Mouse (Mus musculus) neural tube, embryonic 15.5 days (tissue): ENCODE measurements around the gene Sema4f. TPM values are rescaled to one million over a fixed set of nuclear protein-coding genes. Genes with fewer than 3 reads are reported as not detected.
A peak's percentile ranks its signal among the peaks of the same experiment; 100 is the strongest.

ENCODE experiments used
- ATAC-seq: fragments of 200-750 bp; cut with Nextera tagmentation; 2 replicates; pipeline ENCODE4 v1.8.0; 2017; ENCODE audit warnings: mild to moderate bottlenecking, moderate TSS enrichment, moderate library complexity; ENCODE audit not compliant: low FRiP score
- H3K27ac ChIP-seq: fragments of 300-500 bp; sonication (generic); replicated peaks from 2 replicates; pipeline ENCODE4 v1.5.1; 2015; ENCODE audit warnings: mild to moderate bottlenecking, inconsistent platforms
- H3K27me3 ChIP-seq: fragments of 300-500 bp; sonication (generic); replicated peaks from 2 replicates; pipeline ENCODE4 v1.6.1; 2015; ENCODE audit warnings: inconsistent platforms
- H3K36me3 ChIP-seq: fragments of 300-500 bp; sonication (generic); 2 replicates; pipeline ENCODE4 v1.6.1; 2015; ENCODE audit warnings: inconsistent platforms
- H3K4me1 ChIP-seq: fragments of 300-500 bp; sonication (generic); 2 replicates; pipeline ENCODE4 v1.6.1; 2015; ENCODE audit warnings: inconsistent platforms
- H3K4me2 ChIP-seq: fragments of 300-500 bp; sonication (generic); 2 replicates; pipeline ENCODE4 v1.6.1; 2015; ENCODE audit warnings: inconsistent platforms, mild to moderate bottlenecking, moderate library complexity
- H3K4me3 ChIP-seq: fragments of 300-500 bp; sonication (generic); replicated peaks from 2 replicates; pipeline ENCODE4 v1.5.1; 2015; ENCODE audit warnings: mild to moderate bottlenecking, inconsistent platforms
- H3K9ac ChIP-seq: fragments of 300-500 bp; sonication (generic); replicated peaks from 2 replicates; pipeline ENCODE4 v1.6.1; 2015; ENCODE audit warnings: mild to moderate bottlenecking, inconsistent platforms
- H3K9me3 ChIP-seq: fragments of 300-500 bp; sonication (generic); replicated peaks from 2 replicates; pipeline ENCODE4 v1.6.1; 2016; ENCODE audit warnings: inconsistent platforms
- WGBS: fragments of 180-500 bp; shearing (Covaris S2); methylation state at CpG from one replicate; pipeline ENCODE4 v1.1.7; 2015; ENCODE audit warnings: mixed read lengths; 5-methylcytosine and 5-hydroxymethylcytosine counted together
- polyA plus RNA-seq: library from polyadenylated mRNA; unstranded; fragments of >200 nt; fragmentation: Nextera tagmentation; extraction: Ambion mirVana; gene quantifications from 2 replicates; pipeline ENCODE4 v1.2.1, GENCODE M21; 2015

The Sema4f gene
- polyA plus RNA-seq, 1 experiment from 2014 or later = 26.1 TPM

GRCm38 (mm10) chr6:82911303-82911702 lies 28.3 kb downstream of the Sema4f start:
- ATAC-seq = no peak
- no peak overlapping the region for H3K9ac ChIP-seq
- H3K27me3 ChIP-seq = no peaks in the 10 kb centered on the region
- no peak overlapping the region for H3K4me2 ChIP-seq
- WGBS = 88% methylated on average over 5 of the region's 5 CpGs
- H3K27ac ChIP-seq = no peak overlapping the region
- H3K4me1 ChIP-seq = no peaks in the 10 kb centered on the region
- H3K4me3 ChIP-seq = no peak overlapping the region
- H3K36me3 ChIP-seq = peaks cover 17% of the 10 kb centered on the region
- H3K9me3 ChIP-seq = no peaks in the 10 kb centered on the region

- H3K36me3 ChIP-seq = peaks cover 17% of the 10 kb centered on the region
- H3K9ac ChIP-seq = no peak overlapping the region
- no peaks in the 10 kb centered on the region for H3K4me1 ChIP-seq
- H3K4me3 ChIP-seq = no peak overlapping the region
- H3K4me2 ChIP-seq = no peak overlapping the region
- peak; percentile 39; the same call in 1 of the 2 replicates for ATAC-seq
- H3K27me3 ChIP-seq = no peaks in the 10 kb centered on the region
- WGBS = 69% methylated on average over 14 of the region's 14 CpGs
- H3K27ac ChIP-seq = no peak overlapping the region
- no peaks in the 10 kb centered on the region for H3K9me3 ChIP-seq
Observed at GRCm38 (mm10) chr6:82909136-82909855, 30.3 kb downstream of the Sema4f start.

DNA sequence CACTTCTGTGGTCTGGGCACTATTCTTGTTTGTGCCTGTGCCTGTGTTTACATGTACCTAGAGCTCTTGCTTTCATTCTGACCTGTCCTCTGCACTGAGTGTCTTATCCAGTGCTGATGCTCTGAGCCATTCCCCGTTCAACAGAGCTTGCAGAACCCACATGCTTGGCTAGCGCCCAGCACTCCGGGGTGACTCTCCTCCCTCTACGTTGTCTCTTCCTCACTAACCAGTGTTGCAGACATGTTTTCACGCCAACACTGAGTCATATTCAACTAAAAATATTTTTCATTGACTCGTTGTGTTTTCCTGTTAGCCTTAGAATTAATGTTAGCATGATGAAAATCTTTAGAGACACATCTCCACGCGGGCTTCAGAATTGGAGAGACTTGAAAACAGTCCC lies 31.5 kb downstream of the Sema4f start:
- no peaks in the 10 kb centered on the region for H3K27me3 ChIP-seq

DNA sequence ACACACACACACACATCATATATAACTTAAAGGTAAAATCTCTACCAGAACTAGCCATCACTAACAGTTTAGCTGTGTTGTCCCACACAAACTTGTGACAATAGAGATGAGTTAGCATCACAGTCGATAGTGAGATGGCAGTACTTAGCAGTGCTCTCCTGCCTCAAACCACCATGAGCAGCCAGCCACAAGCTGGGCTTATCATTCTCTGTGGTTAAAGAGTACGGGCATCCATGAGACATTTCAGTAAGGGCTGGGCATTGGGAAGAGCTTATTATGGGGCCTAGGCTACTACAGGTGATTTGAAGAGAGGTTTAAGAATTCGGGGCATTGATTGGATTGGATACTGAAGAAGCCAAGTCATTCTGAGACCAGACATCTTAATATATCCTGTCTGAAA lies 32.6 kb downstream of the Sema4f start:
- no peaks in the 10 kb centered on the region for H3K27me3 ChIP-seq
- H3K36me3 ChIP-seq = 0 out of 2 replicates have a peak, but pooled peaks cover 2% of the 10 kb centered on the region
- no peak overlapping the region for H3K4me2 ChIP-seq
- WGBS = 92% methylated on average over 3 of the region's 3 CpGs
- no peak overlapping the region for H3K4me3 ChIP-seq
- no peaks in the 10 kb centered on the region for H3K9me3 ChIP-seq
- no peak for ATAC-seq
- no peaks in the 10 kb centered on the region for H3K4me1 ChIP-seq
- no peak overlapping the region for H3K9ac ChIP-seq
- H3K27ac ChIP-seq = no peak overlapping the region

More for the DNA sequence above, 31.5 kb downstream of the Sema4f start:
- no peak for ATAC-seq
- Histone ChIP-seq H3K4me2 (no peak overlapping the region), H3K9ac (no peak overlapping the region), H3K36me3 (peaks cover 6% of the 10 kb centered on the region; the same call in 1 of the 2 replicates), H3K9me3 (no peaks in the 10 kb centered on the region), H3K27ac (no peak overlapping the region), H3K4me3 (no peak overlapping the region), H3K4me1 (no peaks in the 10 kb centered on the region)
- 80% methylated on average over 8 of the region's 8 CpGs for WGBS

GRCm38 (mm10) chr6:82902559-82902958 lies 37.0 kb downstream of the Sema4f start:
- ATAC-seq = no peak
- no peak overlapping the region for H3K9ac ChIP-seq
- no peak overlapping the region for H3K4me3 ChIP-seq
- H3K4me2 ChIP-seq = no peak overlapping the region
- 78% methylated on average over 8 of the region's 8 CpGs for WGBS
- no peak overlapping the region for H3K27ac ChIP-seq
- no peaks in the 10 kb centered on the region for H3K27me3 ChIP-seq
- no peaks in the 10 kb centered on the region for H3K36me3 ChIP-seq
- H3K9me3 ChIP-seq = no peaks in the 10 kb centered on the region
- no peaks in the 10 kb centered on the region for H3K4me1 ChIP-seq

DNA sequence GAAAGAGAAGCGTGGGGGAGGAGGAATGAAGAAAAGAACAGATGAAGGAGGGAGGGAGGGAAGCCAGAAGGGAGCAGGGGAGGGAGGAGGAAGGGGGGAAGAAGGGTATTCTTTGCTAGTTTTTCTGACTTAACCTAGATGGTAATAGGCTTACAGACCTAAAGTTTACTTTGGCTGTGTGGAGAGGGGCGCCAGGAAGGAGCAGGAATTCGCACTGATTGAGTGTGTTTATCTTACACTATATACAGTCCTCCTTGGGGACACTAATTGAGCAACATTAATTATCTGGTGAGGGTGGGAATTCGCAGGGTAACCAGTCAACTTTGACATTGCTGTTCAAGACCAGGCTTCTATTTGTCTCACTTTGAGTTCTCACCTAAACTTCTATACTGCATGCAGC lies 40.8 kb downstream of the Sema4f start:
- no peaks in the 10 kb centered on the region for H3K4me1 ChIP-seq
- H3K36me3 ChIP-seq = no peaks in the 10 kb centered on the region
- H3K27me3 ChIP-seq = no peaks in the 10 kb centered on the region
- no peak overlapping the region for H3K27ac ChIP-seq
- no peak overlapping the region for H3K9ac ChIP-seq
- no peak overlapping the region for H3K4me3 ChIP-seq
- 65% methylated on average over 4 of the region's 4 CpGs for WGBS
- no peaks in the 10 kb centered on the region for H3K9me3 ChIP-seq
- no peak for ATAC-seq
- no peak overlapping the region for H3K4me2 ChIP-seq

- Histone ChIP-seq H3K4me3 (no peak overlapping the region), H3K27ac (no peak overlapping the region), H3K9ac (no peak overlapping the region), H3K9me3 (no peaks in the 10 kb centered on the region), H3K36me3 (no peaks in the 10 kb centered on the region), H3K4me2 (no peak overlapping the region), H3K27me3 (no peaks in the 10 kb centered on the region), H3K4me1 (no peaks in the 10 kb centered on the region)
- 88% methylated on average over 4 of the region's 4 CpGs for WGBS
- no peak for ATAC-seq
Observed at GRCm38 (mm10) chr6:82898227-82898626, 41.3 kb downstream of the Sema4f start.

- Histone ChIP-seq H3K4me3 (no peak overlapping the region), H3K27ac (no peak overlapping the region), H3K27me3 (no peaks in the 10 kb centered on the region), H3K36me3 (no peaks in the 10 kb centered on the region), H3K4me2 (no peak overlapping the region), H3K9me3 (no peaks in the 10 kb centered on the region), H3K4me1 (no peaks in the 10 kb centered on the region), H3K9ac (no peak overlapping the region)
- no peak for ATAC-seq
- WGBS = 66% methylated on average over 3 of the region's 3 CpGs
Observed at GRCm38 (mm10) chr6:82897311-82897710, 42.3 kb downstream of the Sema4f start.

- Histone ChIP-seq H3K9ac (no peak overlapping the region), H3K27ac (no peak overlapping the region), H3K4me3 (no peak overlapping the region), H3K36me3 (no peaks in the 10 kb centered on the region), H3K4me1 (no peaks in the 10 kb centered on the region), H3K27me3 (no peaks in the 10 kb centered on the region), H3K9me3 (no peaks in the 10 kb centered on the region), H3K4me2 (no peak overlapping the region)
- no peak for ATAC-seq
- WGBS = 61% methylated on average over 2 of the region's 3 CpGs
Observed at GRCm38 (mm10) chr6:82893415-82893814, 46.2 kb downstream of the Sema4f start.

DNA sequence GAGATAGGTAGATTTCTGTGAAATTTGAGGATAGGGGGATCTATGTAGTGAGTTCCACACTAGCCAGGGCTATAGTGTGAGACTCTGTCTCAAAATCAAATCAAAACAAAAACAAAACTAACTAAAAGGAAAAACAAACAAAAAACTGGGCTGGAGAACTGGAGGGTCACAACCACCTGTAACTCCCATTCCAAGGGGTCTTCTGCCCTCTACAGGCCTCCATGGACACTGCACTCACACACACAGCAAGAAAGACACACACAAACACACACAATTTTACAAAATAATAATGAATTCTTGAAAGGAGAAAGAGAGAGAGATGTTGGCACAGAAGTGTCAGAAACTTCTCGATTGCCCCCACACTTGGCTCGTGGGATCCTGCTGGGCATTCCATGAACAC lies 47.0 kb downstream of the Sema4f start:
- no peak for ATAC-seq
- WGBS = 77% methylated on average over 2 of the region's 2 CpGs
- Histone ChIP-seq H3K9me3 (no peaks in the 10 kb centered on the region), H3K4me1 (no peaks in the 10 kb centered on the region), H3K4me3 (no peak overlapping the region), H3K27me3 (no peaks in the 10 kb centered on the region), H3K4me2 (no peak overlapping the region), H3K36me3 (no peaks in the 10 kb centered on the region), H3K9ac (no peak overlapping the region), H3K27ac (no peak overlapping the region)

DNA sequence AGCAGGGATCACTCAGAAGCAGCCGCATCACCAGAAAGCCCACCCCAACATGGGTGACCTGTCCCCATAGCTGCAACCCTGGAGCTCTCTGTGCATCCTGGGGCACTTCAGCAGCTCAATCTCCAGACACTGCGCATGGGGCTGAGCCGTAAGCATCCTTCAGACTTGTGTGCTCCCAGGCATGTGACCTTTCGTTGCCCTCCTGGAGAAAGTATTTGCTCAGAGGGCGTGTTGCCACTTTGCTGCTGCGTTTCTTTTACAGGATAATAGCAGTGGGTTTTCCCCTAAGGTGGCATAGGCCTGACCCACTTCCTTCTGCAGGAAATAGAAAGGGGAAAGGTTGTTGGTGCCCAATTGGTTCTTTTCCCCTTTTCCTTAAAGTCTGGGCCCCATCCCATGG lies 48.1 kb downstream of the Sema4f start:
- ATAC-seq = no peak
- Histone ChIP-seq H3K9me3 (no peaks in the 10 kb centered on the region), H3K4me3 (no peak overlapping the region), H3K36me3 (no peaks in the 10 kb centered on the region), H3K4me2 (no peak overlapping the region), H3K4me1 (no peaks in the 10 kb centered on the region), H3K9ac (no peak overlapping the region), H3K27ac (no peak overlapping the region), H3K27me3 (no peaks in the 10 kb centered on the region)
- WGBS = 65% methylated on average over 6 of the region's 6 CpGs

- WGBS = 89% methylated on average over 4 of the region's 4 CpGs
Observed at GRCm38 (mm10) chr6:82886330-82886729, 53.2 kb downstream of the Sema4f start.

More at GRCm38 (mm10) chr6:82886330-82886729, 53.2 kb downstream of the Sema4f start:
- Histone ChIP-seq H3K9ac (no peak overlapping the region), H3K27ac (no peak overlapping the region), H3K9me3 (no peaks in the 10 kb centered on the region), H3K27me3 (no peaks in the 10 kb centered on the region), H3K4me2 (no peak overlapping the region), H3K4me3 (no peak overlapping the region), H3K4me1 (no peaks in the 10 kb centered on the region), H3K36me3 (no peaks in the 10 kb centered on the region)
- no peak for ATAC-seq
